Mouse (Mus musculus): Measurements from ENCODE around the gene Echs1. TPM values are rescaled to one million over a fixed set of nuclear protein-coding genes. Genes with fewer than 3 reads are reported as not detected.
"Not testable (repeated sequence)": the region's sequence is repeated elsewhere in the genome, so short reads cannot be mapped to it uniquely, and the experiment has no call there.

Echs1 gene
- polyA plus RNA-seq, 1 experiment from 2014 or later = 133 TPM

- Histone ChIP-seq H3K27me3 (replicated peaks; ENCODE audit: insufficient read depth, low read length) (no peaks in the 10 kb centered on the region), H3K9me3 (ENCODE audit: low read length) (no peaks in the 10 kb centered on the region), H3K9ac (replicated peaks; ENCODE audit: low read depth) (no peak overlapping the region), H3K27ac (ENCODE audit: low read length) (no peak overlapping the region), H3K4me1 (ENCODE audit: insufficient read depth, low read depth, low read length) (no peaks in the 10 kb centered on the region), H3K36me3 (ENCODE audit: insufficient read depth, low read length) (no peaks in the 10 kb centered on the region), H3K4me2 (replicated peaks; ENCODE audit: low read depth, low read length) (no peak overlapping the region), H3K4me3 (ENCODE audit: low read depth, low read length) (no peak overlapping the region)
- TF ChIP-seq EP300 (IDR thresholded peaks at IDR 0.05) (no peak), CTCF (IDR thresholded peaks at IDR 0.05) (no peak)
- ATAC-seq (no peak), DNase-seq (ENCODE audit: low spot score) (no peak)
- WGBS = 82% methylated on average over 4 of the region's 4 CpGs
These were observed 28.3 kb upstream of the Echs1 start for GRCm38 (mm10) chr7:140144550-140144949.

DNA sequence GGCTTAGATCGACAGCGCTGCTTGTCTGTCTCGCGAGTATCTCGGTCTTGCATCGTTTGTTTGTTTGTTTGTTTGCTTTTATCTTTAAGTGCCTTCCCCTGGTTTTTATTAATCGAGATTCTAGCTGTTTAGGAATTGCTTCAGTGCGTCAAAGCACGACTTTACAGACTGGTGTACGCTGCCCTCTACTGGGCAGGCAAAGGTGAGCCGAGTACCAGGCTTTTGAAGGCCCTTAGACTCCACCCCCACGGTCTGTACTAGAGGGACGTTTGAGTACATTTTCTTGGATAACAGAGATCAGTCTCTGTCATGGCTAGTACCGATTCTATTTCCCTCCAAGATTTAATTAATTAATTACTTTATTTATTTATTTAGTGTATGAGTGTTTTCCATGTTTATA, 25.1 kb upstream of the Echs1 start:
- no peaks in the 10 kb centered on the region for H3K36me3 ChIP-seq (ENCODE audit: insufficient read depth, low read length)
- 4% methylated on average over 14 of the region's 14 CpGs for whole genome bisulfite sequencing
- no peak overlapping the region for H3K4me2 ChIP-seq (replicated peaks; ENCODE audit: low read depth, low read length)
- H3K27me3 ChIP-seq (replicated peaks; ENCODE audit: insufficient read depth, low read length) = no peaks in the 10 kb centered on the region
- H3K4me1 ChIP-seq (ENCODE audit: insufficient read depth, low read depth, low read length) = peaks cover 3% of the 10 kb centered on the region; the same call in 1 of the 2 replicates
- ATAC-seq (0 out of 2 replicates have a peak, but pooled peaks have one; percentile 18), DNase-seq (ENCODE audit: low spot score) (peak; percentile 85)
- H3K27ac ChIP-seq (ENCODE audit: low read length) = no peak overlapping the region
- H3K9me3 ChIP-seq (ENCODE audit: low read length) = no peaks in the 10 kb centered on the region
- no peak overlapping the region for H3K4me3 ChIP-seq (ENCODE audit: low read depth, low read length)
- no peak for TF ChIP-seq EP300 (IDR thresholded peaks at IDR 0.05)
- peak; percentile 86 for TF ChIP-seq CTCF (IDR thresholded peaks at IDR 0.05)
- H3K9ac ChIP-seq (replicated peaks; ENCODE audit: low read depth) = no peak overlapping the region

DNA sequence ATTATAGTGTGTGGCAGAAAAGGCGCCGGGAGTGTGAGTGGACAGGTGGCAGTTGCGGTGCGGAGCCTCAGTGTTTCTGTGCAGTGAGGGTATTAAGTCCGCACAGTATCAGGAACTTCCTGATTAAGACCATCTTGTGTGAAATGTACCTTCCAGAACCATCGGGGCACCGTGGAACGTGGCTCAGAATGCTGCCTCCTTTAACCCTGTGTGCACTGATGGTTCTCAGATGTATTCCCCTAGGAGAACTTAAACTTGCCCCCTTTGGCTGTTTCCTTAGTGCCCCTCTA, 21.7 kb upstream of the Echs1 start:
- Histone ChIP-seq H3K4me2 (replicated peaks; ENCODE audit: low read depth, low read length) (peak overlapping the region; percentile 80), H3K4me3 (ENCODE audit: low read depth, low read length) (peak overlapping the region; percentile 64), H3K27me3 (replicated peaks; ENCODE audit: insufficient read depth, low read length) (no peaks in the 10 kb centered on the region), H3K4me1 (ENCODE audit: insufficient read depth, low read depth, low read length) (peaks cover 3% of the 10 kb centered on the region; the same call in 1 of the 2 replicates), H3K27ac (ENCODE audit: low read length) (peak overlapping the region; percentile 69), H3K36me3 (ENCODE audit: insufficient read depth, low read length) (no peaks in the 10 kb centered on the region), H3K9me3 (ENCODE audit: low read length) (no peaks in the 10 kb centered on the region), H3K9ac (replicated peaks; ENCODE audit: low read depth) (peak overlapping the region; percentile 66)
- no peak for ATAC-seq
- no peak for DNase-seq (ENCODE audit: low spot score)
- under 1% methylated on average over 8 of the region's 8 CpGs for WGBS
- no peak for TF ChIP-seq EP300 (IDR thresholded peaks at IDR 0.05)
- TF ChIP-seq CTCF (IDR thresholded peaks at IDR 0.05) = no peak

DNA sequence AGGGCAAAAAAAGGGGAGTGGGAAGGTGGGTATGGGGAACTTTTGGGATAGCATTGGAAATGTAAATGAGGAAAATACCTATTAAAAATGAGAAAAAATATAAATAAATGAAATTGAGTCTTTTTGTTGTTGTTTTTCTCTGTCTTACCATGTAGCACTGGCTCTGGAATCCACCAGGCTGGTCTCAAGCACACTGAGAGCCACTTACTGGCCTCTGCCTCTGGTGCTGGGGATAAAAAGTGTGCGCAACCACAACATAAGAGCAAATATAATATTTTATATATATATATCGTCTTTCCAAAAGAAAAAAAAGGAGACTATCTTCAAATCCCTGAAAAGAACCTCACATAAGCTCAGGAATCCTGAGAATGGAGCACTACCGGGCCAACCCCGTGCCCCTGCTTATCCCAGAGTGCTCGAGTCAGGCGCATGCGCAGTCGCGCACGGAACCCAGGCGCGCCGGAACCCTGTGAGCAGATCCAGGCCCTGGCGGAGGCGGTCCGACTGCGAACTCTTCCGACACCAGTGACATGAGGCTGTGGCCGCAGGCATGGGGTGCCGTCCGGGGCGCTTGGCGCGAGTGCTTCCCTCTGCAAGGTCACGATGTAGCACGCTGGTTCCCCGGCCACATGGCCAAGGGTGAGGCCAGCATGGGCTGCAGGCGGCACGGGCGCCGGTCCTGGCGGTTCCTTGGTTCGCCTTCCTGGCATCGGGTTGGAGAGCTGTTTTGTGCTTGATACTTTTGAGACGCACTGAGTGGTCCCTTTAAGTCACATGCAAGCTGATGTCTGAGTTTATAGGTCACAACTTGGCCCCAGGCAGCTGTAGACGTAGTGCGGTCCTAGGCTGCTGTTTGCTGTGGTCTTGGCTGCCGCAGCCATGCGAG, 21.1 kb upstream of the Echs1 start, which contains the start of gene Mtg1:
Gene Mtg1 (plus strand): TSS at position 430 of the 886 bp plus-strand sequence.
- peak; percentile 99 for ATAC-seq
- peaks cover 3% of the 10 kb centered on the region; the same call in 1 of the 2 replicates for H3K4me1 ChIP-seq (ENCODE audit: insufficient read depth, low read depth, low read length)
- H3K4me2 ChIP-seq (replicated peaks; ENCODE audit: low read depth, low read length) = peak within 1 kb of the TSS; percentile 80
- no peak for TF ChIP-seq EP300 (IDR thresholded peaks at IDR 0.05)
- TF ChIP-seq CTCF (IDR thresholded peaks at IDR 0.05) = peak; percentile 6; the same call in 1 of the 2 replicates
- peak within 1 kb of the TSS; percentile 64 for H3K4me3 ChIP-seq (ENCODE audit: low read depth, low read length)
- 2% methylated on average over 35 of the region's 39 CpGs for WGBS
- DNase-seq (ENCODE audit: low spot score) = peak; percentile 96
- no peaks in the 10 kb centered on the region for H3K36me3 ChIP-seq (ENCODE audit: insufficient read depth, low read length)
- no peaks in the 10 kb centered on the region for H3K27me3 ChIP-seq (replicated peaks; ENCODE audit: insufficient read depth, low read length)
- peak within 1 kb of the TSS; percentile 66 for H3K9ac ChIP-seq (replicated peaks; ENCODE audit: low read depth)
- H3K27ac ChIP-seq (ENCODE audit: low read length) = peak within 1 kb of the TSS; percentile 69
- no peaks in the 10 kb centered on the region for H3K9me3 ChIP-seq (ENCODE audit: low read length)

GRCm38 (mm10) chr7:140135106-140135770, 19.0 kb upstream of the Echs1 start:
- Histone ChIP-seq H3K36me3 (ENCODE audit: insufficient read depth, low read length) (peaks cover 5% of the 10 kb centered on the region; the same call in 1 of the 2 replicates), H3K4me3 (ENCODE audit: low read depth, low read length) (no peak overlapping the region), H3K27ac (ENCODE audit: low read length) (no peak overlapping the region), H3K27me3 (replicated peaks; ENCODE audit: insufficient read depth, low read length) (no peaks in the 10 kb centered on the region), H3K9me3 (ENCODE audit: low read length) (no peaks in the 10 kb centered on the region), H3K4me1 (ENCODE audit: insufficient read depth, low read depth, low read length) (peaks cover 3% of the 10 kb centered on the region; the same call in 1 of the 2 replicates), H3K4me2 (replicated peaks; ENCODE audit: low read depth, low read length) (no peak overlapping the region), H3K9ac (replicated peaks; ENCODE audit: low read depth) (no peak overlapping the region)
- TF ChIP-seq CTCF (IDR thresholded peaks at IDR 0.05) (no peak), EP300 (IDR thresholded peaks at IDR 0.05) (no peak)
- no peak for DNase-seq (ENCODE audit: low spot score)
- no peak for ATAC-seq
- 76% methylated on average over 5 of the region's 5 CpGs for WGBS

DNA sequence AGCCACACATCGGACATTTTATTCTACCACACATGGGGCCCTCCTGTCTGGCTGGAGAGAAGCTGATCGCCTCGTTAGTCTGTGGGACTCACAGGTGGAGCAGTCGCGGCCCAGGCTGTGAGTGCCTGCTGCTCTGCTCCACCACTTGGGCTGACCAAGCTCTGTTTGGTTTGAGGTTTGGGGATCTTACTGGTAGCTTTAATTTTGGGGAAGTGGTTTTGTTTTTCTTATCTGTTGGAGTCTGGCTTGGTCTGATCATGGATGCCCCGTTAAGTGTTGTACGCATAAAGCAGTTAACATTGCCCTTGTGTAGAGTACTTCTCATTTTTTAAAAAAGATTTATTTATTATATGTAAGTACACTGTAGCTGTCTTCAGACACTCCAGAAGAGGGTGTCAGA, 17.8 kb upstream of the Echs1 start:
- H3K36me3 ChIP-seq (ENCODE audit: insufficient read depth, low read length); H3K4me3 ChIP-seq (ENCODE audit: low read depth, low read length); H3K4me2 ChIP-seq (replicated peaks; ENCODE audit: low read depth, low read length); H3K4me1 ChIP-seq (ENCODE audit: insufficient read depth, low read depth, low read length); H3K9me3 ChIP-seq (ENCODE audit: low read length); ATAC-seq; DNase-seq (ENCODE audit: low spot score); H3K27ac ChIP-seq (ENCODE audit: low read length); H3K9ac ChIP-seq (replicated peaks; ENCODE audit: low read depth); H3K27me3 ChIP-seq (replicated peaks; ENCODE audit: insufficient read depth, low read length): not testable (repeated sequence)
- WGBS = 89% methylated on average over 5 of the region's 7 CpGs

GRCm38 (mm10) chr7:140132184-140132583, 15.9 kb upstream of the Echs1 start:
- H3K9me3 ChIP-seq (ENCODE audit: low read length); H3K36me3 ChIP-seq (ENCODE audit: insufficient read depth, low read length); H3K9ac ChIP-seq (replicated peaks; ENCODE audit: low read depth); DNase-seq (ENCODE audit: low spot score); H3K4me2 ChIP-seq (replicated peaks; ENCODE audit: low read depth, low read length); ATAC-seq; H3K4me1 ChIP-seq (ENCODE audit: insufficient read depth, low read depth, low read length); H3K4me3 ChIP-seq (ENCODE audit: low read depth, low read length); H3K27ac ChIP-seq (ENCODE audit: low read length); H3K27me3 ChIP-seq (replicated peaks; ENCODE audit: insufficient read depth, low read length): not testable (repeated sequence)
- 86% methylated on average over 7 of the region's 7 CpGs for WGBS

All from lung, postnatal 0 days (tissue).